Mouse (Mus musculus) adrenal gland, postnatal 0 days (tissue): ENCODE measurements around the gene Bpgm. TPM values are rescaled to one million over a fixed set of nuclear protein-coding genes. Genes with fewer than 3 reads are reported as not detected.

Experiments
- polyA plus RNA-seq: library from polyadenylated mRNA; unstranded; fragments of >200 nt; fragmentation: Nextera tagmentation; extraction: Ambion mirVana; gene quantifications from 2 replicates; pipeline ENCODE4 v1.2.1, GENCODE M21; 2015

Bpgm gene
- polyA plus RNA-seq: 28.7 and 36.9 TPM in 2 replicates

DNA sequence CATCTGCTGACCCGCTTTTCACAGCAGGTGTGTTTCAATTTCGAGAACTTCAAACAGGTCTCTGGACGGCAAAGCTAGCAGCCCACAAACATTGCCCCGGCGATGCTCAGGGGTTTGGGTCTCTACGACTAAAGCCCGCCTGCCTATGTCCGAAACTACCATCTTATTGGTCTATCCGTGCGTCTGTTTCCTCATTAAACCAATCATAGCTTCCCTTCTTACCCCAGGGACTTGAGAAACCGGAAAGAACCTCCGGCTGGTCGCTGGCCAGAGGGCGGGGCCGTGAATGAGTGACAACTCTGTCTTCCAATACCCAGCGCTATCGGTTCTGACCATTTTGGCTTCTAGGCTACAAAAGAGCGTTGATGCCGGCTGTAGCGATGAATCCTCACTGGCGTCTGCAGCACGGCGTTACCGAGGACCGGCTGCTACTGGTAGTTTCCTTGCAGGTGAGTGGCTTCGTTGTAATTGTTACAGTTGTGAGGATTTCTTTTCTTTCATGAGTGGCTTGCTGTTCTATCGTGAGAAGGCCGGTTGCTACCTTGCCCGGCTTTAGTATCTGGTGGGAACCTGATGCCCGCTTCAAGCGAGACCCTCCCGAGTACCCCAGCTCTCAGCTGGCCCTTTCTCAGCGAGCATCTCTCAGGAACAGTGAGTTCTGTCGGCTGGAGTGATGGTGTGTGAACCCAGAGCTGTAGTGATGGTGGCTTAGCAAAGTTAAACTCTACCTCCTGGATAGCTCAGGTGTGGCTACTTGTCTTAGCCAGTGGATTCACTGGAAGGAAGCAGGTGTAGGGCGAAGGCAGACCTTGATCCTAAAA is at the start of gene Bpgm:
TSS of gene Bpgm (plus strand) at position 234 of the 821 bp plus-strand sequence.

Other genes with a start within 250 kb of the Bpgm start
- gene Akr1b3, start 158.7 kb upstream of the Bpgm start, polyA plus RNA-seq: 202 and 270 TPM in 2 replicates
- gene Akr1b8, start 122.1 kb upstream of the Bpgm start, polyA plus RNA-seq: 40.6 and 92.1 TPM in 2 replicates
- gene Akr1b10, start 92.0 kb upstream of the Bpgm start, polyA plus RNA-seq: 66.3 and 117 TPM in 2 replicates
- gene Akr1b7, start 63.9 kb upstream of the Bpgm start, polyA plus RNA-seq: 1,864 and 2,993 TPM in 2 replicates
- 171 and 239 TPM in 2 replicates for gene Cald1, start 122.3 kb downstream of the Bpgm start, polyA plus RNA-seq